Mouse (Mus musculus): ENCODE results near the gene Zmiz1. TPM values are rescaled to one million over a fixed set of nuclear protein-coding genes. Genes with fewer than 3 reads are reported as not detected.

Zmiz1 gene
- polyA plus RNA-seq, 1 experiment from 2014 or later, result 57.4 TPM

GRCm38 (mm10) chr14:25609355-25609754 lies 150.4 kb downstream of the Zmiz1 start:
- peaks cover 59% of the 10 kb centered on the region for H3K4me1 ChIP-seq (ENCODE audit: control insufficient read depth, insufficient read depth, low read length)
- 79% methylated on average over 7 of the region's 7 CpGs for WGBS

GRCm38 (mm10) chr14:25610396-25611158 lies 151.6 kb downstream of the Zmiz1 start:
- no peaks in the 10 kb centered on the region for H3K9me3 ChIP-seq (ENCODE audit: control insufficient read depth, low read length)
- peaks cover 2% of the 10 kb centered on the region; the same call in 1 of the 2 replicates for H3K36me3 ChIP-seq (ENCODE audit: control insufficient read depth, insufficient read depth, low read length)
- DNase-seq (ENCODE audit: low spot score) (no peak), ATAC-seq (ENCODE audit: insufficient read depth, low FRiP score, low TSS enrichment) (no peak)
- 53% methylated on average over 14 of the region's 14 CpGs for WGBS
- peak overlapping the region; percentile 7 for H3K9ac ChIP-seq (ENCODE audit: low read length)
- H3K27ac ChIP-seq (ENCODE audit: low read depth, low read length), result 0 out of 2 replicates have a peak overlapping the region, but pooled peaks have one; percentile 44
- H3K27me3 ChIP-seq (ENCODE audit: control insufficient read depth, insufficient read depth, low read length), result no peaks in the 10 kb centered on the region
- no peak overlapping the region for H3K4me3 ChIP-seq (ENCODE audit: low read depth, low read length)
- peak overlapping the region; percentile 23 for H3K4me2 ChIP-seq (ENCODE audit: low read depth)
- peaks cover 47% of the 10 kb centered on the region for H3K4me1 ChIP-seq (ENCODE audit: control insufficient read depth, insufficient read depth, low read length)

More at GRCm38 (mm10) chr14:25609355-25609754, 150.4 kb downstream of the Zmiz1 start:
- Histone ChIP-seq H3K27ac (ENCODE audit: low read depth, low read length) (no peak overlapping the region), H3K27me3 (ENCODE audit: control insufficient read depth, insufficient read depth, low read length) (no peaks in the 10 kb centered on the region), H3K9me3 (ENCODE audit: control insufficient read depth, low read length) (no peaks in the 10 kb centered on the region), H3K4me2 (ENCODE audit: low read depth) (peak overlapping the region; percentile 30), H3K36me3 (ENCODE audit: control insufficient read depth, insufficient read depth, low read length) (0 out of 2 replicates have a peak, but pooled peaks cover 2% of the 10 kb centered on the region), H3K4me3 (ENCODE audit: low read depth, low read length) (peak overlapping the region; percentile 8; the same call in 1 of the 2 replicates), H3K9ac (ENCODE audit: low read length) (no peak overlapping the region)
- no peak for ATAC-seq (ENCODE audit: insufficient read depth, low FRiP score, low TSS enrichment)
- DNase-seq (ENCODE audit: low spot score), result no peak

GRCm38 (mm10) chr14:25611159-25611697 lies 152.2 kb downstream of the Zmiz1 start:
- no peaks in the 10 kb centered on the region for H3K27me3 ChIP-seq (ENCODE audit: control insufficient read depth, insufficient read depth, low read length)
- peak overlapping the region; percentile 16; the same call in 1 of the 2 replicates for H3K4me2 ChIP-seq (ENCODE audit: low read depth)
- no peak overlapping the region for H3K4me3 ChIP-seq (ENCODE audit: low read depth, low read length)
- DNase-seq (ENCODE audit: low spot score) (no peak), ATAC-seq (ENCODE audit: insufficient read depth, low FRiP score, low TSS enrichment) (no peak)
- peaks cover 41% of the 10 kb centered on the region for H3K4me1 ChIP-seq (ENCODE audit: control insufficient read depth, insufficient read depth, low read length)
- WGBS, result 40% methylated on average over 9 of the region's 9 CpGs
- peaks cover 2% of the 10 kb centered on the region; the same call in 1 of the 2 replicates for H3K36me3 ChIP-seq (ENCODE audit: control insufficient read depth, insufficient read depth, low read length)
- H3K9ac ChIP-seq (ENCODE audit: low read length), result peak overlapping the region; percentile 7
- H3K27ac ChIP-seq (ENCODE audit: low read depth, low read length), result 0 out of 2 replicates have a peak overlapping the region, but pooled peaks have one; percentile 44
- H3K9me3 ChIP-seq (ENCODE audit: control insufficient read depth, low read length), result no peaks in the 10 kb centered on the region

- Histone ChIP-seq H3K4me1 (ENCODE audit: control insufficient read depth, insufficient read depth, low read length) (peaks cover 37% of the 10 kb centered on the region), H3K36me3 (ENCODE audit: control insufficient read depth, insufficient read depth, low read length) (peaks cover 2% of the 10 kb centered on the region; the same call in 1 of the 2 replicates), H3K4me3 (ENCODE audit: low read depth, low read length) (no peak overlapping the region), H3K9me3 (ENCODE audit: control insufficient read depth, low read length) (no peaks in the 10 kb centered on the region), H3K27me3 (ENCODE audit: control insufficient read depth, insufficient read depth, low read length) (no peaks in the 10 kb centered on the region), H3K9ac (ENCODE audit: low read length) (no peak overlapping the region), H3K4me2 (ENCODE audit: low read depth) (no peak overlapping the region), H3K27ac (ENCODE audit: low read depth, low read length) (no peak overlapping the region)
- no peak for DNase-seq (ENCODE audit: low spot score)
- WGBS, result 76% methylated on average over 10 of the region's 10 CpGs
- no peak for ATAC-seq (ENCODE audit: insufficient read depth, low FRiP score, low TSS enrichment)
Measured at GRCm38 (mm10) chr14:25611815-25612698, 153.1 kb downstream of the Zmiz1 start.

GRCm38 (mm10) chr14:25613942-25614575 lies 155.1 kb downstream of the Zmiz1 start:
- peaks cover 2% of the 10 kb centered on the region; the same call in 1 of the 2 replicates for H3K36me3 ChIP-seq (ENCODE audit: control insufficient read depth, insufficient read depth, low read length)
- H3K9me3 ChIP-seq (ENCODE audit: control insufficient read depth, low read length), result no peaks in the 10 kb centered on the region
- peaks cover 31% of the 10 kb centered on the region for H3K4me1 ChIP-seq (ENCODE audit: control insufficient read depth, insufficient read depth, low read length)
- H3K4me2 ChIP-seq (ENCODE audit: low read depth), result no peak overlapping the region
- ATAC-seq (ENCODE audit: insufficient read depth, low FRiP score, low TSS enrichment), result no peak
- H3K27me3 ChIP-seq (ENCODE audit: control insufficient read depth, insufficient read depth, low read length), result no peaks in the 10 kb centered on the region
- 88% methylated on average over 8 of the region's 8 CpGs for WGBS
- no peak for DNase-seq (ENCODE audit: low spot score)
- H3K4me3 ChIP-seq (ENCODE audit: low read depth, low read length), result no peak overlapping the region
- no peak overlapping the region for H3K9ac ChIP-seq (ENCODE audit: low read length)
- no peak overlapping the region for H3K27ac ChIP-seq (ENCODE audit: low read depth, low read length)

- Histone ChIP-seq H3K27me3 (ENCODE audit: control insufficient read depth, insufficient read depth, low read length) (no peaks in the 10 kb centered on the region), H3K4me1 (ENCODE audit: control insufficient read depth, insufficient read depth, low read length) (peaks cover 34% of the 10 kb centered on the region), H3K4me3 (ENCODE audit: low read depth, low read length) (no peak overlapping the region), H3K9me3 (ENCODE audit: control insufficient read depth, low read length) (no peaks in the 10 kb centered on the region), H3K36me3 (ENCODE audit: control insufficient read depth, insufficient read depth, low read length) (peaks cover 2% of the 10 kb centered on the region; the same call in 1 of the 2 replicates), H3K27ac (ENCODE audit: low read depth, low read length) (no peak overlapping the region), H3K4me2 (ENCODE audit: low read depth) (no peak overlapping the region), H3K9ac (ENCODE audit: low read length) (no peak overlapping the region)
- 56% methylated on average over 5 of the region's 5 CpGs for WGBS
- DNase-seq (ENCODE audit: low spot score) (no peak), ATAC-seq (ENCODE audit: insufficient read depth, low FRiP score, low TSS enrichment) (no peak)
Measured at GRCm38 (mm10) chr14:25614684-25615083, 155.7 kb downstream of the Zmiz1 start.

- H3K9ac ChIP-seq (ENCODE audit: low read length), result no peak overlapping the region
- no peak overlapping the region for H3K4me2 ChIP-seq (ENCODE audit: low read depth)
- no peaks in the 10 kb centered on the region for H3K9me3 ChIP-seq (ENCODE audit: control insufficient read depth, low read length)
- no peak overlapping the region for H3K27ac ChIP-seq (ENCODE audit: low read depth, low read length)
- H3K36me3 ChIP-seq (ENCODE audit: control insufficient read depth, insufficient read depth, low read length), result peaks cover 2% of the 10 kb centered on the region; the same call in 1 of the 2 replicates
- 90% methylated on average over 8 of the region's 8 CpGs for WGBS
- H3K4me1 ChIP-seq (ENCODE audit: control insufficient read depth, insufficient read depth, low read length), result peaks cover 35% of the 10 kb centered on the region
- no peak for ATAC-seq (ENCODE audit: insufficient read depth, low FRiP score, low TSS enrichment)
- H3K27me3 ChIP-seq (ENCODE audit: control insufficient read depth, insufficient read depth, low read length), result no peaks in the 10 kb centered on the region
- no peak for DNase-seq (ENCODE audit: low spot score)
- no peak overlapping the region for H3K4me3 ChIP-seq (ENCODE audit: low read depth, low read length)
Measured at GRCm38 (mm10) chr14:25615602-25616001, 156.6 kb downstream of the Zmiz1 start.

Measured in neural tube, embryonic 11.5 days (tissue).